ENCODE assay signal across 8 mouse cellular contexts in the genomic region with DNA sequence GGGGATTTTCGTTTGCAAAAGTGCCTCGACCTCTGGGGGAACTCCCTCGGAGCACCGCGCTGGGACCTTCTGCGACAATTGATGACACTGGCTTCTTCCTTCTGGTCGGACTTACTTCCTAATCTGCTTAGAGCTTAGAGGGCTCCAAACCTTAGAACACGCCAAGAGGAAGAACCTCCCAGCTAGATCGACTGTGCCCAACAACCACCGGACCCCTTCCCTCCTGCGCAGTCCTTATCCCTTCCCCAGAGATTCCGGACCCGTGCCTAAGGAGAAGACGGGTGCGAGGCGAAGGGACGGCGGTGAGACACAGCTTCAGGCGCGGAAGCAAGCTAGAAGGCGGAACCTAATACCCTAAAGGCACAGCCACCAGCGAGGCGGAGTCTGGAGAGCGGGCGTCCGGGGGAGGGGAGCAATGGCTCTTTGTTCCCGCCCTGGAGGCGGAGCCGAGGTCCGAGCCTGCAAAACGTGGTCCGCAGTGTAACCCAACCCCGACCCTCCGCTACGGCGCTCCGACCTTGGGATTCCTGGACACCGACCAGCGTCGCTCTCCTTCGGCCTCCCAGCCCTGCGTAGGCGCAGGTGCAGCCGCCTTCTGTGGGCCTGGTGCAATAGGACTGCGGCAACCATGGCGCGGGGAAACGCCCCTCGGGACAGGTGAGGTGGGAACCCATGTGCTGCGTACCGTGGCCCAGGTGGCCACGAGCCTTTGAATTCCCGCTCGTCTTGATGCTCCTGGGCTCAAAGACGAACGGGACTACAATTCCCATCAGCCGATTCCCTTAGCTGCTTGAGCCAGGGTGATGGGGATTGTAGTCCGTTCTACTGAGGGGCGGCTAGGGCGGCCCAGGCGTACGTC. TPM values are rescaled to one million over a fixed set of nuclear protein-coding genes. Genes with fewer than 3 reads are reported as not detected.
DNase-seq lines count a peak whose midpoint lies in the region; ATAC-seq and TF ChIP-seq lines count a peak whose summit lies in the region.

A gene (plus strand): TSS at position 240 of the 859 bp plus-strand sequence.

- peak; percentile 86; the same call in 1 of the 2 replicates for TF ChIP-seq POLR2A in limb, embryonic 14.5 days (IDR thresholded peaks at IDR 0.05; ENCODE audit: borderline replicate concordance, extremely low read depth, insufficient read depth, insufficient read length)
- TF ChIP-seq POLR2A in spleen, adult 2 months (IDR thresholded peaks at IDR 0.05; ENCODE audit: low read depth, low read length) = peak; percentile 95

- H3K9me3 ChIP-seq in embryonic facial prominence, embryonic 13.5 days = no peaks in the 10 kb centered on the region
- H3K9me3 ChIP-seq in limb, embryonic 14.5 days (ENCODE audit: control insufficient read depth, low read length) = no peaks in the 10 kb centered on the region
- H3K9me3 ChIP-seq in midbrain, embryonic 16.5 days (replicated peaks; ENCODE audit: control insufficient read depth, low read length, poor library complexity, severe bottlenecking) = no peaks in the 10 kb centered on the region

- ATAC-seq in embryonic facial prominence, embryonic 13.5 days (ENCODE audit: insufficient number of reproducible peaks, insufficient read depth, low FRiP score, low TSS enrichment, low read depth) = peak; percentile 87
- peak; percentile 96 for ATAC-seq in limb, embryonic 14.5 days (ENCODE audit: low FRiP score, low read depth)
- ATAC-seq in midbrain, embryonic 16.5 days = peak; percentile 94

- DNase-seq in 3T3-L1 (ENCODE audit: low read depth, low spot score) = peak; percentile 95
- DNase-seq in adrenal gland, postnatal 36 days = peak; percentile 96 to 97
- DNase-seq in heart, adult 8-10 months (ENCODE audit: low spot score) = peak; percentile 91
- DNase-seq in kidney, adult 9 months = peak; percentile 95
- DNase-seq in limb, embryonic 14.5 days (ENCODE audit: low spot score) = peak; percentile 93
- DNase-seq in spleen, adult 2 months (ENCODE audit: low read depth in 1 of 2, low spot score in 2 of 2) = peak; percentile 73 to 89

- peaks cover 17% of the 10 kb centered on the region for H3K36me3 ChIP-seq in embryonic facial prominence, embryonic 13.5 days
- peaks cover 11% of the 10 kb centered on the region; the same call in 1 of the 2 replicates for H3K36me3 ChIP-seq in limb, embryonic 14.5 days (ENCODE audit: control insufficient read depth, insufficient read depth, low read length)
- H3K36me3 ChIP-seq in midbrain, embryonic 16.5 days (ENCODE audit: control insufficient read depth, insufficient read depth, low read length) = 0 out of 2 replicates have a peak, but pooled peaks cover 2% of the 10 kb centered on the region
- H3K36me3 ChIP-seq in spleen, adult 2 months (ENCODE audit: control insufficient read depth, insufficient read depth, low read length) = no peaks in the 10 kb centered on the region

- TF ChIP-seq CTCF in spleen, adult 2 months (IDR thresholded peaks at IDR 0.05; ENCODE audit: extremely low read depth, insufficient read depth, insufficient read length, insufficient replicate concordance) = no peak

- H3K4me1 ChIP-seq in embryonic facial prominence, embryonic 13.5 days = peaks cover 13% of the 10 kb centered on the region
- H3K4me1 ChIP-seq in limb, embryonic 14.5 days (ENCODE audit: control insufficient read depth, insufficient read depth, low read length) = 0 out of 2 replicates have a peak, but pooled peaks cover 3% of the 10 kb centered on the region
- peaks cover 4% of the 10 kb centered on the region; the same call in 1 of the 2 replicates for H3K4me1 ChIP-seq in midbrain, embryonic 16.5 days (ENCODE audit: control insufficient read depth, insufficient read depth, low read length)
- H3K4me1 ChIP-seq in spleen, adult 2 months (ENCODE audit: control insufficient read depth, insufficient read depth, insufficient read length) = peaks cover 6% of the 10 kb centered on the region; the same call in 1 of the 2 replicates

- H3K9ac ChIP-seq in embryonic facial prominence, embryonic 13.5 days = peak within 1 kb of the TSS; percentile 79
- peak within 1 kb of the TSS; percentile 70 for H3K9ac ChIP-seq in limb, embryonic 14.5 days (ENCODE audit: low read depth, low read length, severe bottlenecking)
- H3K9ac ChIP-seq in midbrain, embryonic 16.5 days (ENCODE audit: low read depth, low read length) = peak within 1 kb of the TSS; percentile 76

- H3K27ac ChIP-seq in embryonic facial prominence, embryonic 13.5 days = peak within 1 kb of the TSS; percentile 77
- H3K27ac ChIP-seq in limb, embryonic 14.5 days (replicated peaks; ENCODE audit: low read depth, low read length) = peak within 1 kb of the TSS; percentile 74
- H3K27ac ChIP-seq in midbrain, embryonic 16.5 days (ENCODE audit: low read length) = peak within 1 kb of the TSS; percentile 92
- H3K27ac ChIP-seq in spleen, adult 2 months (ENCODE audit: insufficient read depth, low read length) = peak within 1 kb of the TSS; percentile 91

- H3K4me2 ChIP-seq in embryonic facial prominence, embryonic 13.5 days = peak within 1 kb of the TSS; percentile 92
- peak within 1 kb of the TSS; percentile 93 for H3K4me2 ChIP-seq in limb, embryonic 14.5 days (replicated peaks; ENCODE audit: low read depth, low read length, severe bottlenecking)
- H3K4me2 ChIP-seq in midbrain, embryonic 16.5 days (ENCODE audit: low read length) = peak within 1 kb of the TSS; percentile 63

- peak within 1 kb of the TSS; percentile 67 for H3K4me3 ChIP-seq in embryonic facial prominence, embryonic 13.5 days
- peak within 1 kb of the TSS; percentile 65 for H3K4me3 ChIP-seq in limb, embryonic 14.5 days (replicated peaks; ENCODE audit: low read length)
- H3K4me3 ChIP-seq in midbrain, embryonic 16.5 days (ENCODE audit: low read depth, low read length) = peak within 1 kb of the TSS; percentile 59
- H3K4me3 ChIP-seq in spleen, adult 2 months (ENCODE audit: extremely low read depth, insufficient read depth, insufficient read length) = peak within 1 kb of the TSS; percentile 73

- WGBS in embryonic facial prominence, embryonic 13.5 days = under 1% methylated on average over 62 of the region's 62 CpGs
- under 1% methylated on average over 57 of the region's 62 CpGs for WGBS in limb, embryonic 14.5 days
- WGBS in midbrain, embryonic 16.5 days = under 1% methylated on average over 62 of the region's 62 CpGs
- whole genome bisulfite sequencing in spleen, adult 2 months = under 1% methylated on average over 61 of the region's 62 CpGs

- no peaks in the 10 kb centered on the region for H3K27me3 ChIP-seq in embryonic facial prominence, embryonic 13.5 days
- H3K27me3 ChIP-seq in limb, embryonic 14.5 days (ENCODE audit: control insufficient read depth, insufficient read depth, low read length) = no peaks in the 10 kb centered on the region
- H3K27me3 ChIP-seq in midbrain, embryonic 16.5 days (ENCODE audit: control insufficient read depth, insufficient read depth, low read depth, low read length) = no peaks in the 10 kb centered on the region
- no peaks in the 10 kb centered on the region for H3K27me3 ChIP-seq in spleen, adult 2 months (ENCODE audit: control insufficient read depth, insufficient read depth, low read length)

RNA-seq across cellular contexts. Expression of the gene that starts here (rescaled TPM):
- total RNA-seq in adrenal gland, postnatal 36 days (2021) = 1 to 10 TPM; 4.5 to 5.3 TPM
- 4.3 and 5.8 TPM in 2 replicates for polyA plus RNA-seq in embryonic facial prominence, embryonic 13.5 days (2015; fragmentation: Nextera tagmentation; extraction: Ambion mirVana)
- 10 to 100 TPM in 2 of 4 experiments, 1 to 10 TPM in 2; 8.8 to 11.9 (median 10.6) TPM for total RNA-seq in heart, adult 8-10 months (2022)
- 15.7 and 25.5 TPM in 2 replicates for polyA plus RNA-seq in limb, embryonic 14.5 days (2012; rRNA removed)
- polyA plus RNA-seq in limb, embryonic 14.5 days (2014; fragmentation: Nextera tagmentation; extraction: Ambion mirVana) = 3.7 and 5.0 TPM in 2 replicates
- 12.1 and 16.0 TPM in 2 replicates for polyA plus RNA-seq in midbrain, embryonic 16.5 days (2015; fragmentation: Nextera tagmentation; extraction: Ambion mirVana)
- polyA plus RNA-seq in spleen, adult 2 months (2012; rRNA removed) = 6.8 and 8.8 TPM in 2 replicates

Comparison
In these comparisons a context has a peak if more than half of its experiments do, and no peak if none do; other contexts are left out.
1. Peak in every context shown above with its lines: DNase-seq, ATAC-seq, H3K4me3 ChIP-seq and H3K27ac ChIP-seq.